Mouse (Mus musculus): ENCODE measurements at regions not wholly inside any gene's neighbourhood (a gene's known extent, or its start where the extent isn't known, plus 50 kb on each side); places are given as distances from the start of the nearest gene placed in this dataset.

- DNase-seq (ENCODE audit: low read depth), result no peak
Measured at GRCm38 (mm10) chr13:57186168-57186567, 290.4 kb upstream of the Trpc7 start.

GRCm38 (mm10) chr13:57170180-57170579 is 274.4 kb upstream of the Trpc7 start:
- no peak for DNase-seq (ENCODE audit: low read depth)

DNA sequence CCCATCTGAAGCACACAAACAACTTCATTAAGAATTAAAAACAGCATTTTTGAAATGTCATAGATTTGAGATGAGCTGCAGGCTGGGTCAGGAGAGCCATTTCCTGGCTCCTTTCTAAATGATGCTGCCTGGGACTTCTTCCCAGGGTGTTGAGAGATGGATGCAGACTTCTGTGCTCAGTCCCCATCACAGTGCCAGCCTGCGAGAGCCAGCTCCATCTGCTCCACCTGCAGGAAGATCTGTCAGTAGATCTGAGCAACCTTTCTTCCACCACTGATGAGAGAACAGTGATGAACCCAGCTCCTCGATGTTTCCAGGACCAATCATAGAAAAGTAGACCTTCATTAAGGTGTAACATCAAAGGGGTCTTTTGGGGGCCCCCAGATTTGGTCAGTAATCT is 273.8 kb upstream of the Trpc7 start:
- no peak for DNase-seq (ENCODE audit: low read depth)

DNA sequence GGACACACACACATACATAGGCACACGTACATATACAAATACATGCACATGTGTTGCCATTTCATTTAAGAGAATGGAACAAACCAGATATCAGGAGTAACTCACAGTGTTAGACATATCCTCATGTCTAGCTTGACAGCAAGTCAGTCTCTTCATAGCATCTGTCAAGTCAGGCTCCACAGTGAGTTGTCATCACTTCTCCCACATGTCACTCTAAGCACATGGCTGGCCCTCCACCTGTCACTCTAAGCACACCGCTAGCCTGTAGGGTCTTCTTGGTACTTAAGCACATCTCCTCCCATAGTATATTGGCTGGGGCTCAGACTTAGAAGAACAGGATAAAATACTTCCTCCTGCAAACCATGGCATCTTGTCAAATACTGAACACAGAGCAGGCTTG is 269.6 kb upstream of the Trpc7 start:
- DNase-seq (ENCODE audit: low read depth), result no peak

GRCm38 (mm10) chr13:57152787-57153186 is 257.0 kb upstream of the Trpc7 start:
- no peak for DNase-seq (ENCODE audit: low read depth)

GRCm38 (mm10) chr13:57147623-57148022 is 251.8 kb upstream of the Trpc7 start:
- DNase-seq (ENCODE audit: low read depth), result no peak

DNA sequence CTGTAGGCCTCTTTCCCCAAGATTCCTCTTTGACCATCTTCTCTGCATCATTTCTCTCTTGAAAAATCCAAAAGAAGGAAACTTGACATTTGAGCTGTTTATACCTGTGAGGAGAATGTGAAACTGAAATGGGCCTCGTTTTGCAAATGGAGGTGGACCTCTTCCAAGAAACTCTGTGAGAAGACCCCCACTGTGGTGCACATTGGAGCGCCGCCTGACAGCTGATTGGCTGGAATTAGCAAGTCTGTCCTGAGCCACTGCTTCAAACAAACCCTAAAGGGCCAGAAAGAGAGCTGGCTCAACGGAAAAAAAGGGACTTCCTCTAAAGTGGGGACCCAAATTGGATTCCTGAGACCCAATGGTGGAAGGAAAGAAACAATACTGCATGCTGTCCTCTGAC is 250.9 kb upstream of the Trpc7 start:
- DNase-seq (ENCODE audit: low read depth), result no peak

DNA sequence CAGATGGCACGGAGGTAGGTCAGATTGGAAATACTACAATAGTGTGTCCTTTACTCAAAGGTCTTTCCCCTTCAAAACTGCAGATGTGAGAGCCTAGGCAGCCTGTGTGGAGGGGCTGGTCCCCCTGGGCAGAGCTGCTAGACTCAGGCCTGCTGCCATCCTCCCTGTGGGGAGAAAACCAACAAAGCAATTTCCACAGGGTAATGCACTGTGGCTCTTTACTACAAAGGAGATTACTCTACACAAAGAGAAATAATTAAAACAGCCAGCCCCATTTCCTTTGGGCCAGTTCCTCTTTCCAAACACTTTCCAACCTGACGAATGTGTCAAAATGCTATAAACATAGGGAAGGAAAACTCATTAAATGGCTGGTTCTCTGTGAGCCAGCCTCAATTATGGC is 250.0 kb upstream of the Trpc7 start:
- DNase-seq (ENCODE audit: low read depth), result no peak

- no peak for DNase-seq (ENCODE audit: low read depth)
Measured at GRCm38 (mm10) chr13:57142851-57143250, 247.1 kb upstream of the Trpc7 start.

- DNase-seq (ENCODE audit: low read depth), result no peak
Measured at GRCm38 (mm10) chr13:57142441-57142840, 246.6 kb upstream of the Trpc7 start.

- no peak for DNase-seq (ENCODE audit: low read depth)
Measured at GRCm38 (mm10) chr13:57115936-57116335, 220.1 kb upstream of the Trpc7 start.

DNA sequence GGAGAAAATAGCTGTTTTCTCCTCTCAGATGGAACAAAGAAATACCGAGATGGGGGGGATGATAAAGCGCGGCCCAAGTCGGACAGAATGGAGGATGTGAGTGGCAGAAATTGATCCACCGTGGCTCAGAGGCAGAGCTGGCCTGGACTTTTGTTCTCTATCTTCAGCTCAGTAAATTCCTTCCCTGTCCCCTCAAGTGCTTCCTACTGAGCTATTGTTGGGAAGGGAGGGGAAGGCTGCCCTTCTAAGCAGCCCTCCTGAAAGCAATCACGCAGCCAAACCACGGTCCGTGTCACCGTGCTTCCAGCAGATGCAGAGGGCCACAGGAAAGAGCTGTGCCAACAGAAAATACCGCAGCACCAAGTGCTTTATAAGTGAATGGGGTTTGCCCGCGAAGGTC is 212.2 kb upstream of the Trpc7 start:
- DNase-seq (ENCODE audit: low read depth), result no peak

GRCm38 (mm10) chr13:57099601-57100000 is 203.8 kb upstream of the Trpc7 start:
- DNase-seq (ENCODE audit: low read depth), result no peak

- DNase-seq (ENCODE audit: low read depth), result no peak
Measured at GRCm38 (mm10) chr13:57091886-57092285, 196.1 kb upstream of the Trpc7 start.

GRCm38 (mm10) chr13:57089381-57090075 is 193.7 kb upstream of the Trpc7 start:
- no peak for DNase-seq (ENCODE audit: low read depth)

- no peak for DNase-seq (ENCODE audit: low read depth)
Measured at GRCm38 (mm10) chr13:57087966-57088365, 192.2 kb upstream of the Trpc7 start.

DNA sequence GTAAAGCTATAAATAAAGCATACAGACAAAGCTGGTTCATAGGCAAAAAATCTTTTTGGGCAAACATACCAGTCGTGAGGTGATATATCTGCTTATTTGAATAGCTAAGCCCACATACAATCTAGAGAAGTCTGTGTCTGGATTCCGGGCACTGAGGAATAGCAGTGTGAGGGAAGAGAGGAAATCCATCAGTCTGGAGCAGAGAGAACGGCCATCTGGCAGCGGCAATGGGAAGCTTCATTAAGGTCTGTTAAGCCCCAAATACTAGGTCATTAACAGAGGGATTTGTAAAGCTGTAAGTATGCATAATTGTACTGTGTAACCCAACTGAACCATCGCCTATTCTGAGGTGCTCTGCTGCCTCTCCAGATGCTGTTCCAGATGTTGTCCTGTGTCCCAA is 191.6 kb upstream of the Trpc7 start:
- no peak for DNase-seq (ENCODE audit: low read depth)

DNA sequence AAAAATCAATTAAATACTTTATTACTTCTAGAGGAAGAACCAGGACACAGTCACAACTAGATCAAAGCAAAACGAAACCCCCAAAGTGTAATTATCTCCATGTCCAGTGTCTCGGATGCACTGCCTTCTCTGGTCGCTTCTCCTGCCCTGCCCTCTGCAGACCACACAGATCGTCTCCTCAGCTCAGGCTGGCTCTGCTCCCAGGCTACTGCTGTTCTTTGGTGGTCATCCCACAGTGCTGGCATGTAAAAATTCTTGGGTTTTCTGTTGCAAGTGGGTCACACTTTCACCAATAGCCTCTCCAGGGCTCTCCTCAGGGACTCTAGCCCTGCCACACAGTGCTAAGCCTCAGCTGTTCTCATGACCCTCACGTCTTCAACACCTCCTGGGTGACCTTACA is 188.0 kb upstream of the Trpc7 start:
- no peak for DNase-seq (ENCODE audit: low read depth)

DNA sequence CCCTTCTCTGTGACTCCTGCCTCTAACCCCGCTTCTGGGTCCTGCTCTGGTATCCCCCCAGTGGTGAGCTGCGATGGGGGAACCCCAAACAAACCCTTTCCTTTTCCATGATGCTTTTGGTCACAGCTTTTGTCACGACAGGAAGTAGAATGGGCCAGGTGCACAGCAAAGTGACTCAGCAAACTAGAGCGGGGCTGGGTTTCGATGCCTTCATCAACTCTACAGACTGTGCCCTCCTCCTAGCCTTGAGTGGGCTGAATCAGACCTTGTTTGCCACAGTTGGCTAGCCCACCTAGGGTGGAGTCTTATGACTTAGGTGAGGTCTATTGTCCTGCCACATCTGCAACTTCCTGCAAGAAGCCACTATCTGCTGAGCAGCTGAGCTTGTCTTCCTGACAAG is 174.7 kb upstream of the Trpc7 start:
- DNase-seq (ENCODE audit: low read depth), result no peak

DNA sequence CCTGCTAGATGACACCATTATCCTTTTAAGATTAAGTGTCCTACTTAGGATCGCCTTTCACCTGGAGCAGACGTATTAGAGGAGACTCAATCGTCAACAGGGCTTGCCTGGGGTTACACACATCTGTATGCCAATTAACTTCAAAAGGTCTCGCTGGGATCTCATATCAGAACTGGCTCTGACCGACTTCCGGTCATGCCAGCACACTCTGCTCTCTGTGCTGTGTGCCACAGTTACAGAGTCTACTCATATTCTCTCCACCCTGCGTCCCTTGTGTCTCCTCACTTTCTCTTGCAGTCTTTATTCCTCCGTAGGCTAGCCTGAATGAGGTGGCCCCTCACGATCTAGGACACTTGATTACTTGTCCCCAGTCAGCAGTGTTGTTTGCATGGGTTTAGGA is 165.9 kb upstream of the Trpc7 start:
- no peak for DNase-seq (ENCODE audit: low read depth)

- DNase-seq (ENCODE audit: low read depth), result no peak
Measured at GRCm38 (mm10) chr13:57061074-57061473, 165.3 kb upstream of the Trpc7 start.

GRCm38 (mm10) chr13:57056786-57057185 is 161.0 kb upstream of the Trpc7 start:
- DNase-seq (ENCODE audit: low read depth), result no peak

DNA sequence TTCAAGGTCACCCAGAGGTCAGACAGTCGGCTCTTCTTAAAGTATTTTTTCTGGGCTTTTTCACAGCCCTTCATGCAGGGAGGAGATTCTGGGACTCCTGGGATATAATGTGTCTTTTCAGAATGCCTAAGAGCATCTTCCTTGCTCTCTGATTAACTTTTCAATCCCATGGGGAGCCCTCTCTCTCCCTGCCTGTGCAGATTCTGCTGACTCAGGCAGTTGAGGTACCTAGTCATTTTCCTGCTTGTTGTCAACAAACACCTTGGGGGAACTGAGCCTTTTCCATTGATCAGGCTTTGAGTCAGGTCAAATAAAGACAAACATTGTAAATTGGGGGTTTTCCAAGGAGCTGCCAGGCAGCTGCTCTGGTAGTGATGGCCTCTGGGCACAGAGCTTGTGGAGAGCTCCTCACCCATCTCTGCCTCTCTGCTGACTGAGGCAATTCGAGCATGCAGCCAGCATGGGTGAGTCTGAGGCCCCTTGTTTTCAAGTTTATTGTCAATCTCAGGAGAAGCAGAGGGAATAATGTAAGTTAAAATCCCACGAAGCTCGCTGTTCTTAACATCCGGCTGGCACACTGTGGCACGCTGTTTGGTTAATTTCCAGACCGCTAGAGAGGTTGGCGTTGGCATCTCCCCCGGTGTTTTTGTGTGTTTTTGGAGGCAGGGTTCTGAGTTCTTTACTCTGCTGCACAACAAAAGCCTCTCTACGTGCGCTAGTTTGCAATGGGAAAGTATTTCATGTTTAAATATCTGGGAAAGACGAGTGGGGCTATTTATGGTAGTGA is 159.8 kb upstream of the Trpc7 start:
- DNase-seq (ENCODE audit: low read depth), result no peak

- DNase-seq (ENCODE audit: low read depth), result no peak
Measured at GRCm38 (mm10) chr13:57053361-57053760, 157.6 kb upstream of the Trpc7 start.
